Mouse (Mus musculus): Measurements from ENCODE around the gene Cmtm7.
"Not testable (repeated sequence)": the region's sequence is repeated elsewhere in the genome, so short reads cannot be mapped to it uniquely, and the experiment has no call there.

Gene Cmtm7

DNA sequence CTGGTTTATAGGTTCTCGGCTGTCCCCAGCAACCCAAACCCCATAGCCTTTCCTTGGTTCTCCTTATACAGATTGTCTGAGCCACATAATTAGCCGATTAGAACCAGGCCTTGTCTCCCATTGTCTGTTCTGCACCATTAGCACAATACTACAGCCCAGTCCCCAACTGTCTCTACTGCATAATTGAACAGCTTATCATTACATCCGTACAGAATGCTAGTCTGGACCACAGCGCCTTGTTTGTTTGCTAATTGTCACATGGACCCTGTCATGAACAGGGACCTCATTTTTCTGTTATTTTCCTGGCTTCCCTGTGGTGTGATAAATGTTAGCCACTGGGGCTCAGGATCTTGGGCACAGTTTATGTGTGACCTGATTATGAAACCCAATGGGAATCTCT is 21.8 kb downstream of the Cmtm7 start:
- DNase-seq: peak; percentile 94

DNA sequence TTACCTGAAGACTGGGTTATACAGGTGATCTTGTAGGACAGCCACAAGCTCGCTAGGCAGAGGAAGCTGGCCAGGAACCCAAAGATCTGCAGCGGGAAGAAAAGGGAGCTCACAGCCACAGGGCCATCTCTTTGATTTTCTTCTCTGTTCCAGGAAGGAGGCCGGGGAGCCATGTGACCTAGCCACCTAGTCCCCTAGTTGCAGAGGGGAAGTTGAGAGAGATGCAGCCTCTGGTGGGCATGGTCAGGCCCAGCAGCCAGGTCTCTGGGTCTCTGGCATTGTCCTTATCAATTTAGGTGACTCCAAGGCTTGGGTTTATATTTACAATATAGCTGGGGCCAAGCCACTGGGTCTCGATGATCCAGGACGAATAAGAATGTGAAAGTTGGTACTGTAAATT is 22.9 kb downstream of the Cmtm7 start:
- DNase-seq: no peak

DNA sequence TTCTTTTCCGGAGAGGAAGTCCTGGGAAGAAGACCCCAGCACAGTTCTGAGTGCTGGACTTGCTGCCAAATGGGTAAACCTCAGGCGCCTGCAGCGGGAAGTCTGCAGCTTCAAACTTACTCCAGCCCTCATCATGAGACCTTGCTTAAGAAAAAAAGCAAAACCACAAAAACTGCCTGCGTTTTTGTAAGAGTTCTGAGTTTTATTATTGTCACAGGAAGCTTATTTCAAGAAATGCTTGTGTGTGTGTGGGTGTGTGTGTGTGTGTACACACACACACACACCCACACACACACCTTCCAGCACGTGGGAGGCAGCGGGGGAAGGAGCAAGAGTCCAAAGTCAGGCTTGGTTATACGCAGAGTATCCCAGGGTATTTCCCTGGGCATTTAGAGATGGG is 23.4 kb downstream of the Cmtm7 start:
- DNase-seq: no peak

DNA sequence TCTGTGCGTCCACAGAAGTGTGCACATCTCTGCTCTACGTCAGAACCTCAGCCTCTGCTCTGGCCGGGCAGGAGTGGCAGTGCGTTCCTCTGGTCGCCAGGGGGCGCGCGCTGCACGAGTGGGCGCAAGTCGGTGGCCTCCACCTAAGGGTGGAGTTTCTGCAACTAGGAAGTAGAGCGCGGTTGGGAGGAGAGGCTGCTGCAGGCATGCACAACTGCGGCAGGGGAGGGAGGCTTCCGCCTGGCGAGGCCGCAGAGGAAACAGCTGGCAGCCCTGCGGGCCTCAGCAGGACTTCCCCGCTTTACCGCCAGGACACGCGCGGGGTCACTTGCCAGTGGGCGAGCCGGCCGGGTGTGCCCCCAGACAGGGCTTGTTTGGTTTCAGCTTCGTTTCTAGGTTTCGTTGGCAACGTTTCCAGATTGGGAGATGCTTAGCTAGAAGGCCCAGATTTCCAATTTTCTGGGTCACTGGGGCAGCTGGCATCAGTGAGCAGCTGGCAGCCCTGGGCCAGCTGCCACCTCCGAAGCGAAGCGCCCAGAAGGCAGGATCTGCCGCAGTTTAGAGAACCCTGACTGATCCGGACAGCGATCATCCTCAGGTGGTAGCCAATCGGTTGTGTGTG is 28.7 kb downstream of the Cmtm7 start:
- DNase-seq: peak; percentile 99

DNA sequence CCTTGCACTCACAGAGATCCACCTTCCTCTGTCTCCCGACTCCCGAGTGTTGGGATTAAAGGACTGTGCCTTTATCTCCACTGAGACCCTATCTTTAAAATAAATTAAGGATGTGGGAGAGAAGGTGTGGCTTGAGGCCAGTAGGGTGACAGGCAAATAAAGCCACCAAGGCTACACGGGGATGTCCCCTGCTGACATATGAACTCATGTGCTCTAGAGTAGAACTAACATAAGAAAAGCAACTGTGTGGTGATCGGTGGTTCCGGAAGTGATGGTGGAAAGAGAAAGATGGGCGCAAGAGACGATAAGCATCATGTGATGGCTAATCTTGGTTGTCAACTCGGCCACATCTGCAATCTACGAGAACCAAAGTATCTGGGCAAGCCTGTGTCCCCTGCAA is 29.3 kb downstream of the Cmtm7 start:
- DNase-seq: no peak

DNA sequence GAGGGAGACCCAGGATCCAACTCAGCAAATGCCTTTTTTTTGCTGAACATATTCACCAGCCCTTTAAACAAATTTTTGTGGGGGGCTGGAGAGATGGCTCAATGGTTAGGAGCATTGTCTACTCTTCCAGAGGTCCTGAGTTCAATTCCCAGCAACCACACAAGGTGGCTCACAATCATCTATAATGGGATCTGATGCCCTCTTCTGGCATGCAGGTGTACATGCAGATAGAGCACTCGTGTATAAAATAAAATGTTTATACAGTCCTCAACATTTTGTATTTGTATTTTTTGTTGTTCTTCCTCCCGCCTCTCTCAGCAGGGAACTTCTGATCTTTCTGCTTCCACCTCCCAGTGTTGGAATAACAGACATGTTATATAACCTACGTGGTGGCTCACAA is 30.1 kb downstream of the Cmtm7 start:
- no peak for DNase-seq

DNA sequence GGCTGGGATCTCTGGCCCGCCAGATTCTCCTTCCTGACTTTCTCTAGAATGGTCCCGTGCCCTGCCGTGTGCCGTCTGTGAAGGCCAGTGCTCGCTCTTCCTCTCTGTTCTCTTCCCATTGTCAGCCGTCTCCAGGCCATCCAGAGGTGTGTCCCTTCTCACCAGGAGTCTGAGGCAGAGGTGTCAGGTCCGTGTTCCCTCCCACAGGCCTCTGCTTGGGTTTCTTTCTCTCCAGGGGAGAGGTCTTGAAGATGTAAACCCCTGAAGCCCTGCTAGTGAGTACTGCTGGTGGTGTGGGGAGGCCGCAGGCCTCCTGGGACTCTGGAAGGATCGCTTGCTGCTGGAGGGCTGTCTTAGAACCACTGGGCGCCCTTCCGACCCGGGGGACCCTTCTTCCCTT is 34.2 kb downstream of the Cmtm7 start:
- no peak for DNase-seq

DNA sequence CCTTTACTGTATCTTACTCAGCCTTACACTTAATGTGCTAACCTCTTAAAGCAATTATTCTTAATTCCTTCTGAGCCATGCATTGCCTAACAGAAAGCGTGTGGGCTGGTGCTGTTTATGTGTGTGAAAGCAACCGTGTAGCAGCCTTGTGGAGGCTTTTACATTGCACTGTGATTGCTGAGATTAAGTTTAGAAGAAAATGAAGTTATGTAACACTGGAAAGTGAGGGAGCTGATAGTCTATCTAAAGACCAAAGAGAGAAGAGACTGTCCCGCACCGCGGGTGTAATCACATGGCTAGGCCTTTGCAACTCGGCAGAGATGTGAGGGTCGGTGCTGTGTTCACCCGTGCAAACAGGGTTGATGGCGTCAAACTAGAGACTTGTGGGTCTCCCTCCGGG is 34.6 kb downstream of the Cmtm7 start:
- DNase-seq: no peak

DNA sequence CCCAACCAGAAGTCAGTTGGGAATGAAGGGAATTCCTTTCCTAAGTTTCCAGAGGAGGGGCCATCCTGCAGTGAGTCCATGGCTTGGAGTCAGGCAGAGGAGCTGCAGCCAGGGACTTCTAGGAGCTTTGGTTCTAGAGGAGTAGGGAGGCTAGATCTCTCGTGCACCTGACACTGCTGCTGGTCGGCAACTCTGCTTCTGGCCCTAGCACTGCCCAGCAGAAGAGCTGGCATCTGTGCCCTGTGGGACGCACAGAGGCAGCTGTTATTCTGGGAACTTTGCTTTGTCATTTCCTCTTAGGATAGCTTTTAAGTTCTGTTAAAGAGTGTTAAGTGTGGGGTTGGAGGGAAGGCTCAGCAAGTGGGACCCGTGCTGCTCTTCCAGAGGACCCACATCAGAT is 36.0 kb downstream of the Cmtm7 start:
- DNase-seq: no peak

DNA sequence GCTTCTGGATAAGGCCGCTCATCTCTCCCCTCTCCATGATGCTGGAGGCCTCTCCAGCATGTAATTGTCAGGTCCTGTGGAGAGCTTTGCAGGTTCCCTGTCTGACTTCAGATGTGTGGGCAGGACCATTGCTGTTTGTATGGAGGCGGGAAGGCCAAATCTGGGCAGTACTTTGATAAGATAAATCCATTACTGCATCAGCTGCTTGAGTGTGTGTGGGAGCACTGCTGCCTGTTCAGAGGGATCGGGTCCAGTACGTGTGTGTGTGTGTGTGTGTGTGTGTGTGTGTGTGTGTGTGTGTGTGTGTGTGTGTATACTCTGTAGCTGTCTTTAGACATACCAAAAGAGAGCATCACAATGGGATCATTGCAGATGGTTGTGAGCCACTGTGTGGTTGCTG is 36.5 kb downstream of the Cmtm7 start:
- DNase-seq: no peak

DNA sequence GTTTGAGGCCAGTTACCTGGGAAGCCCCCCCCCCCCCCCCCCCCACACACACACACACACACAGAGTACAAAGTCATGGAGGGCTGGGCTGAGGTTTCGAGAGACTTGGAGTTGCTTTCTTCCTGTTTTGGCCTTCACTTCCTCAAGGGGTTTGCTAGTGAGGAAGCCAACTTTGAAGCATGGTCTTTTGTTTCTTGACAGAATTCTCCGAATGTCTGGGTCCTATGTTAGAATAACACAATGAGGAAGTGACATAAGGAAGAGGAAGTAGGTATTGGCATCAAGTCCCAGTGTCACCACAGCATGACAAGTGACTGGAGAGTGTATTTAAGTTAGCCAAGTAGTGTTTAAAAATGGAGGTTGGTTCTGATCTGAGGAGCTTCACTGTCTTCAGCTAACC is 38.9 kb downstream of the Cmtm7 start:
- DNase-seq: no peak

DNA sequence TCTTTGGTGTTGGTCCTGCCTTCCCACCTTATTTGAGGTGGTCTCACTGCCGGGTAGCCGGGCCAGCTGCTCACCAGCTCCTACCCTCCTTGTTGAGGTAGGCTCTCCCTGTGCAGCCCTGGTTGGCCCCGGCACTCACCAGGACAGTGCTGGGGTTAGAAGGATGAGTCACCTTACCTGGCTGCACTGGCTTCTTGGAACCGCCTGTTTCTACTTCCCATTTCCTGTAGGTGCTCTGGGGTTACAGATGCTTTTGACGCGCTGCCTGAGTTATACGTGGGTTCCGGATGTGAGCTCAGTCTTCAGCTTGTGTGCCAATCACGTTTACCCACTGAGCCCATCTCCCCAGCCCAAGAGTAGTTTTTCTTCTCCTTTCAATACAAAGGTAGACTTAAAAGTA is 41.3 kb downstream of the Cmtm7 start:
- no peak for DNase-seq

DNA sequence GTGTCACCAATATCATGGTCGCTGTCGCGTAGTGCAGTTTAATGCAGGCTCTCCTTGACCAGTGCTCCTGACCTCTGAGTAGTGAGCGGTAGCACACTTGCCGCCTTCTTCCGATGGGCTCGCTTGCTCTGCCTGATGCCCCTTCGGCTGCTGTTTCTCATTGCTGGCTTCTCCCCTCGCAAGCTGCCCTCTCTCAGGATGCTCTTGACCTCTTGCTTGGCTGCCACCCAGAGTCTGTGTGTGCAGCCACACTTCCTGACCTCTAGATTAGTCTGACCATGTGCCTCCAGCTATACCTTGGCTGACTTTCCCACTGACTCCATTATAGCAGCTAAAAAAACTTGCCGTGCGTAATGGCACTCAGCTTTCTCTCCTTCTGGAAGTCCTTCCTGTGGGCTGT is 45.2 kb downstream of the Cmtm7 start:
- no peak for DNase-seq

DNA sequence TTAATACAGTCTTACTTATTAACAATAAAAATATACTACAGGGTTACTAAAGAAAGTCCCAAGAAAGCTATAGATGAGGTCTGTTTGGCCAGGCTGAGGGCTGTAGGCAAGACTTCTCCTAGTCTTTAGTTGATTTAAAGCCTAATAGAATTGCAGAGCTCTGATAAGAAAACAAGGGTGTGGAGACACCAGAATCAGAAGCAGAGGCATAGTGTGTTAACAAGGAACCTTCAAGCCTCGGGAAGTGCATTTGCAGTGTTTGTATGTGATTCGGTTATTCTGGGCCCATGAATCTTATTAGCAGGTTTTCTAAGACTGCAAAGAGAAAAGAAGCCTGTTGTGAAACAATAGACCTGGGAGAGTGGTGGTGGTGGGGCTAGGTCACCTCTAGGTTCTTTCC is 48.4 kb downstream of the Cmtm7 start:
- no peak for DNase-seq

DNA sequence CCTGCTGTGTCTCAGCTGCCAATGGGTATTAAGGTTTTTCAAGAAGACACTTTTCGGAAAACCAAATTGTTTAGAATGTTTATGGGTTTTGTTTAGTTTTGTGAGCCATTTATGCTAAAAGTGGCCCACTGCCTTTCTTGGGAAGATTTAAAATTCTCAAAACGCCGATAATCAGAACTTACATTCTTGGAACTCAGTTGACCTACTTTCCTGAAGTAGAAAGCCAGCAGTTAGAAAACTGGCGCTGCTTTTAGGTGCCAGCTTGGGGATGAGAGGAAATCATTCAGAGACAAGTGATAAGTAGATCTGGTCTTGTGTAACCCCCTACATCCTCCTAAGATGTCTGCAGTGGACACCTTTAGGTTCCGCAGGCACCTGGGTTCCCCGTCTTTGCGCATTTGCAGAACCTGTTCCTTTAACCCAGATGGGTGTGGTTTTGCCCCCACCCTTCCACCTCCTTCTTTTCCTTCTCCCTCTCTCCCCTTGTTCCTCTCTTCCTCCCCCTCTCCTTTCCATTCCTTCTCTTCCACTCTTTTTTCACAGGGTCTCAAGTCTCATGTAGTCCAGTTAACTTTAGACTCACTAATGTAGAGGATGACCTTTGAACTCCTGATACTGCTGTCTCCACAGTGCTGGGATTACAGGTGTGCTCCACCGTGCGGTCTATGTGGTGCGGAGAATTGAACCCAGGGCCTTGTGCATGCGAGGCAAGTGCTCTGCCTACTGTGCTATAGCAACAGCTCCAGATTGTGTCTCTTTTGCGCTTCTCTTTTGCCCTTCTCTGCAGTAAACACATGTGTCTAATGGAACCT is 49.6 kb downstream of the Cmtm7 start:
- DNase-seq: no peak

DNA sequence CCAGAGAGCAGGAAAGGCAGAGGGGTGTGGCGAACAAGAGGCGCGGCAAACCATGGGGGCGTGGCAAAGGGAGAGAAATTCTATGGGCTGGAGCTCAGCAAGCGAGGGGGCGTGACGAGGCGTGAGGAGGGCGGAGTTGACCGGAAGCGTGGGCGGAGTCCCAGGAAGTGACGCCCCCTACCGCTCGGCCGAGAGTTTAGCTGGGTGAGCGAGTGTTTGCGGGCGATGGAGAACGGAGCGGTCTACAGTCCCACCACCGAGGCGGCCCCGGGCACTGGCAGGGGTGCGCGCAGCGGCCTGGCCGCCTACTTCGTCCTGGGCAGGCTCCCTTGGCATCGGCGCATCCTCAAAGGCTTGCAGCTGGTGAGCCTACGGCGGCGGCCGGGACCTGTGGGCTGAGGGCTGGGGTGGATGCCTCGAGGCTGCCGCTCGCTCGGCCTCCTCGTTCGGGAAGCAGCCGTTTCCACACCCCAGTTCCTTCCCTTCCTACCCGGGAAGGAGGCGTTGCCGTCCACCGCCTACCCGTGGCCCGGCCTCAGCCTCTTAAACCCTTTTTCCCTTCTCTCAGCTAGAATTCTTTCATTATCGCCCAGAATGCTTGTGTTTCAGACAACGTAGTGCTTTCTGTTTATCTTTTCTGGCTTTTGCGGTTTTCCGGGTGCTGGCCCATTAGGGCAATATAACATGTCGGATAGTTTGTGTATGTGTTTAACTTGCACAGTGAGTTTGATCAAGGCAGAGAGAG is 50.5 kb downstream of the Cmtm7 start, which contains the start of gene Cmtm6:
Cmtm6 (plus strand) TSS at position 106 of the 745 bp plus-strand sequence.
- peak; percentile 96 for DNase-seq

DNA sequence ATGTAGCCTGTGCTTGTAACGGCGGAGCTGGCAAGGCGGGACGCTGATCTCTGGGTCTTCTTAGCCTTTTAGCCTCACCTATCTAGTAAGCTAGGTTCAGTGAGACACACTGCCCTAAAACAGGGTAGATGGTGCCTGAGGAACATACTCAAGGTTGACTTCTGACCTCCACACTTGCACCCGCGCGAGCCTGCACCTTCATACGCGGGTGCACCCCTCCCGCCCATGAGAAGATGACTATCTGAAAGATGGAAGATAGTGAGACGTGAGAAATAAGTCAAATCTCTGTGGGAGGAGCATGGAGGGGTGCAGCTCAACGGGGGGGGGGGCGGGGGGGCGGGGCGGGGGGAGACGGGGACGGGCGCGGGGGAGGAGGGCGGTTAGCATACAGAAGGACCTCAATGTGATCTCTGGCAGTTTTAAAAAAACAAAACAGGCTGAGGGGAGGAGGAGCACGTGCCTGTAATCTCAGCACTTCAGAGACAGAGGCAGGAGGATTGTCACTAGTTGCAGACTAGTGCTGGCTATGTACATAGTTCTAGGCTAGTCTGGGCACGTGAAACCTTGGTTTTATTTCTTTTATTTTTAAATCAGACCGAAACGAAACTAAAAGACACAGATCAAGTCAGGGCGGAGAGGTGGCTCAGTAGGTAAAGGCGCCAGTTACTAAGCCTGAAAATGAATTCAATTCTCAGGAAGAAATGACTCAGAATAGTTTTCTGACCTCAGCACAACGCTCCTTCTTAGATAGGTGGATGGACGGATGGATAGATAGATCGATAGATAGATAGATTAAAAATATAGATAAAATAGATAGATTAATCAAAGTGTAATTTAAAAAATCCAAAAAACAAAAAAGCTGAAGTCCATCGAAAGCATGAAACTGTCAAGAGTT is 51.5 kb downstream of the Cmtm7 start:
- no peak for DNase-seq

DNA sequence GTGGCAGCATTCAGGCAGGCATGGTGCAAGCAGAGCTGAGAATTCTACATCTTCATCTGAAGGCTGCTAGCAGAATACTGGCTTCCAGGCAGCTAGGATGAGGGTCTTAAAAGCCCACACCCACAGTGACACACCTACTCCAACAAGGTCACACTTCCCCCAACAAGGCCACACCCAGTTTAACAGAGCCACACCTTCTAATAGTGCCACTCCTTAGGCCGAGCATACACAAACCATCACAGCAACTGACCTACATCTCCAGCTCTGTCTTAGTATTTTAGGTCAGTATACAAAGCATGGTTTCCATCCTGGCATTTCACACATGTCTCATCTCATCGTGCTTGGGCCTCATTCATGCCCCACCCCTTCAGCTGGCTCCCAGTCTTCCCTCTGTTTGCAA is 53.2 kb downstream of the Cmtm7 start:
- not testable (repeated sequence) for DNase-seq

DNA sequence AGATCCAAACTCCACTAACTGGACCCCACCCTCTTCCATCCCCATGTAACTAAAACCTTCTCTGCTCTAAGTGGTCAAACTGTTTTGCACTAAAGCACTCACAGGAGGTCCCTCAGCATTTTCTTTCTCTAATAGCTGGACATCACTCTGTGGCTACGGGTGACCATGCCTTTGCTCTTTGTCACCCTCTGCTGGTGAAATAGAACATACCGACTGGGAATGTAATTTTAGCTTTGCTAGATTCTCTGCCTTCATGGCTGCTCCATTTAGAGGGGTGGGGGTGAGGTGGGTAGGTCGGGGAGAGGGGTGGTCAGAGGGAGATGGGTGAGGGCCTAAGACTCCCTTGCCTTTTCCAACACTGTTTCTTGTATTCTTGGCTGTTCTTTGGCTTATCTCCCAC is 54.3 kb downstream of the Cmtm7 start:
- DNase-seq: peak; percentile 85

DNA sequence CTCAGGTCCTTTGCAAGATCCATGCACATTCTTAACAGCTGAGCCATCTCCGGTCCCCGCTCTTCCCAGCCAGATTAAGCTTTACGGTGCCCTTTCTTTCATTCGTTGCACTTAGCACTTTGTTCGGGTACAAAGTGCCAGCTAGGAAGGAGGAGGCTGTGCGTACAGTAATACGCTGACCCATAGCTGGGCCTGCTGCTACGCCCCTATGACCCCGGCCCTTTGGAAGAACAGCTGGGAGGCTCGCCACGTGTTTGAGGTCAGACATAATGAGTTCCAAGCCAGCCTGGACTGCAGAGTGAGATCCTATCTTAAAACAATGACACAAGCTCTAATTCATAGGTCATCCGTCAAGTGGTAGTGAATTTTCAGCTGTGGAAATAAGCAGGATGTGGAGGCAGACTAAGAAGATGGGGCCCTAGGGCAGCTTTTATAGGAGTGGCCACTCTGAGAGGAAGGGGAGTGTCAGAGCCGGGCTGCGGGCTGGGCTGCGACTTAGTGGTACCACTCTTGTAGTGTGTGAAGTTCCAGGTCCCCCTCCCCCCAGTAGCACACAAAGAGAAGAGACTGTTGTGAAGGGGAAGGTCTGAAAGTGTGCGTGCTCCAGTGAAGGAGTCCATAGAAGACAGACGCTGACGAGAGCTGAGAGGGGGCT is 64.9 kb downstream of the Cmtm7 start:
- DNase-seq: no peak

DNA sequence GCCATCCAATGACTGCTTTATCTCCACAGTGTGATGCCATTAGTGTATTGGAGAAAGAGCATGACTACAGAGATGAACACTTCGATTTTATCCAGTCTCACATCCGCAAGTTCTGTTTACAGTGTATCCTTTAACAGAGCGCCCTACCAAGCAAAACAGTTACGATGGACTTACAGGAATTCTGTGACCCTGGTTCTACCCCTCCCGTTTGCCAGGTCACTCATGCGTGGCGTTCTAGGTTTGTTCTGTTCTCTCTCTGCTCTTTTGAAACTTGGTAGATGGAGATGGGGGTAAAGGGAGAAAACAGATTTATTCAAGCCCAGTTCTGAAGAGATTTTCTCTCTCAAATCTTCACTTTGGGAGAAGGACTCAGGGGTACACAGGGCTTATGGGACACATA is 68.2 kb downstream of the Cmtm7 start:
- DNase-seq: no peak

DNA sequence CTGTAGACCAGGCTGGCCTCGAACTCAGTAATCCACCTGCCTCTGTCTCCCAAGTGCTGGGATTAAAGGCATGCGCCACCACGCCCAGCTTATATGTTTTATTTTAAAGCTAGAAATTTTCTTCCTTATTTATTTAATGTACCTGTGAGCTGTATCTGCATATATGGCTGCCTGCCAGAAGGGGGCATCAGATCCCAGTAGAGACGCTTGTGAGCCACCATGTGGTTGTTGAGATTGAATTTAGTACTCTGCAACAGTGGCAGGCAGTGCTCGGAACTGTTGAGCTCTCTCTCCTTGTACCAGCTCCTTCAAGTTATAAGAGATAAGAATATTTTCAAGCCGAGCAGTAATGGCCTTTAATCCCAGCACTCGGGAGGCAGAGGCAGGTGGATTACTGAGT is 71.3 kb downstream of the Cmtm7 start:
- DNase-seq: peak; percentile 52

Data from retina, postnatal 1 day (tissue).